Mouse (Mus musculus): ENCODE data around the gene Psmb8. TPM values are rescaled to one million over a fixed set of nuclear protein-coding genes. Genes with fewer than 3 reads are reported as not detected.
"Not testable (repeated sequence)": the region's sequence is repeated elsewhere in the genome, so short reads cannot be mapped to it uniquely, and the experiment has no call there.

Gene Psmb8
- total RNA-seq, 2 experiments from 2014 or later = 31.0 to 34.7 TPM

DNA sequence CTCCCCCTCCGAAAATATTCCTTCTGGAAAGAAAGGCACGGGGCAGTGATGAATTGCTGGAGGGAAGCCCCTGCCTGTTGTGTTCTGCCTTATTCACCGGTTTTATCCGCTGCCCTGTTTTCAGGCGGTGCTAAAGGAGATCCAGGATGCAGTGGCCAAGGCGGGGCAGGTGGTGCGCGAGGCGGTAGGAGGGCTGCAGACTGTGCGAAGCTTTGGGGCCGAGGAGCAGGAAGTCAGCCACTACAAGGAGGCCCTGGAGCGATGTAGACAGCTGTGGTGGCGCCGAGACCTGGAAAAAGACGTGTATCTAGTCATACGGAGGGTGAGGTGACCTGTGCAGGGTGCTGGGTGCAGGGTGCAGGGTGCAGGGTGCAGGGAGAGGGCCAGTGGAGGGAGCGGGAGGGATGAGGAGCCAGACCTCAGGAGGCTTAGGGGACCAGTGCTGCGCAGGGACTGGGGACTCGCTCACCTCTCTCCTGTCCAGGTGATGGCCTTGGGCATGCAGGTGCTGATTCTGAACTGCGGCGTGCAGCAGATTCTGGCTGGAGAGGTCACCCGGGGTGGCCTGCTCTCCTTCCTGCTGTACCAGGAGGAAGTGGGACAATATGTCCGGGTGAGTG is 14.3 kb downstream of the Psmb8 start:
- DNase-seq = no peak

DNA sequence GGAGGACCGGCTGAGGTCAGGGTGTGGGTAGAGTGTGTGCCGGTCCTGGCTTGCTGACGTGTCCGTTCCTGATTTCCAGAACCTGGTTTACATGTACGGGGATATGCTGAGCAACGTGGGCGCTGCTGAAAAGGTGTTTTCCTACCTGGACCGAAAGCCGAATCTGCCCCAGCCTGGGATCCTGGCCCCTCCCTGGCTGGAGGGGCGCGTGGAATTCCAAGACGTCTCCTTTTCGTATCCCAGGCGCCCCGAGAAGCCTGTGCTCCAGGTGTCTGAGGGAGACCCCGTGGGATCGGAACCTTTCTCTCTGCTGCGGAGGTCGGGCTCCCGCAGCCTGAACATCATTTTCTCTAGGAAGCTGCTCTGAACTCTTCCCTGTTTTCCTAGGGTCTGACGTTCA is 16.4 kb downstream of the Psmb8 start:
- no peak for DNase-seq

DNA sequence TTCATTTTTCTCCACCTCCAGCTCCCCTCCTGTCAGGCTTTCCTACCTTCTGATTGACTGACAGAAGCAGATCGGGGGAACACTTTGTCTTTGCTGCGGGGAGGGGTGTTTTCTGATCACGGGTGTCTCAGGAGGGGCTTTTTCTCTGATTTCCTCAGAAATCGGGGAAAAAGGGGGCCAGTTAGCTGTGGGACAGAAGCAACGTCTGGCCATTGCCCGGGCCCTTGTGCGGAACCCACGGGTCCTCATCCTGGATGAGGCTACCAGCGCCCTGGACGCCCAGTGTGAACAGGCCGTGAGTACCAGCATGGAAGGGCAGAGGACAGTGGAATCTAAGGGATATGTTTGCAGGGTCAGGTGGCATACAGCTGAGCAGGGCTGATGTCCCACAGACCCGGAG is 17.7 kb downstream of the Psmb8 start:
- DNase-seq = no peak

DNA sequence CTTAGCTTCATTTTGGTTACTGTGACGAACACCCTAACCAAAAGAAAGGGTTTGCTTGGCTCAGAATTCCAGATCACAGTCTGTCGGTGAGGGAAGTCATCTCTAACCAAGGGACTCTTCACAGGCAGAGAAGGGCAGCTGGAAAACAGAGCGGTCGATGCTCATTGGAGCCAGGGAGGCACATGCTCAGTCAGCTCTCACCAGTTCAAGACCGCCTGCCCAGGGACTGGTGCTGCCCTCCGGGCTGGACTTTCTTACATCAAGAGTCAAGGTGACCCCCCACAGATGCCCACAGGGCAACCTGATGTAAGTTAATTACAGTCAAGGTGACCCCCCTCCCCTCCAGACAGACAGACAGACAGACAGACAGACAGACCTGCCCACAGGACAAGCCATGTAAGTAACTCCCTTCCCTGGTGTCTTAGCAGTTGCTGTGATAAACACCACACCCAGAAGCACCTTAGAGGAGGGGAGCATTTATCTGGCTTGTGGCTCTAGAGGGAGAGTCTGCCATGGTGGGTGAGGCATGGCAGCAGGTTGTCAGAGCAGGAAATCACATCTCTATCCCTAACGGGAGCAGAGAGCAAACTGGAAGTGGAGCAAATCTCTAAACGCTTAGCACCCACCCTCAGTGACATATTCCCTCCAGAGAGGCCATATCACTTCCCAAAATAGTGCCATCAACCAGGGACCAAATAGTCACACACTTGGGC is 19.9 kb downstream of the Psmb8 start:
- no peak for DNase-seq

DNA sequence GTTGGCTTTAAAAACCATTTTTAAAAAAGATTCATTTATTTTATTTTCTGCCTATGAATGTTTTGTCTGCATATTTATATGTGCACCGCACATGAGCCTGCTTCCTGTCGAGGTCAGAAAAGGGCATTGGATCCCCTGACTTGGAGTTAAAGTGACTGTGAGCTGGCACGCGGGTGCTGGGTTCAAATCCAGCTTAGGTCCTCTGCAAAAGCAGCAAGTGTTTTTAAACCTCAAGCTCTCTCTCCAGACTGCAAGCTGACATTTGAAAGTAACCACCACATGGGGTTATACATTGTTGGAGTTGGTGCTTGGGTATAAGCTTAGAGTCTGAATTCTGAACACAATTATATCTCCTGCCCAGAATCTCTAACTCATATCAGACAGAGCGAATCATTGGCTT is 20.5 kb downstream of the Psmb8 start:
- DNase-seq = no peak

DNA sequence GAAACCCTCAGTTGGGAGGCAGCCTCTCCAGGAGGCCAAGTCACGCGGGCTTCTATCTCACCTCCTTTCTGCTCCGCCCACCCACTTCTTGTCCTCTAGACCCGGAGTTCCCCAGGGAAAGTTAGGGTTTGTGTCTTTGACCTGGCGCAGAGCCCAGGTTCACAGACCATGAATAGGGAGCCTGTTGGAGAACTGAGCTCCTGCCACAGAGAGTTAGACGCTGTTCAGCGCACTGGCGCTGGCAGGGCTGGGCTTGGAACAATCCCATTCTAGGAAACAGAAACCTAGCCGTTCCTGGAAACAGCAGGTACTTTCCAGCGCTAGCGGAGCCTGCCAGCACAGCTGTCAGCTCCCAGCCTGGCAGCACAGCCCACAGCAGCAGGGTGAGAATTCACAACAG is 21.2 kb downstream of the Psmb8 start:
- DNase-seq = peak; percentile 48 to 77

DNA sequence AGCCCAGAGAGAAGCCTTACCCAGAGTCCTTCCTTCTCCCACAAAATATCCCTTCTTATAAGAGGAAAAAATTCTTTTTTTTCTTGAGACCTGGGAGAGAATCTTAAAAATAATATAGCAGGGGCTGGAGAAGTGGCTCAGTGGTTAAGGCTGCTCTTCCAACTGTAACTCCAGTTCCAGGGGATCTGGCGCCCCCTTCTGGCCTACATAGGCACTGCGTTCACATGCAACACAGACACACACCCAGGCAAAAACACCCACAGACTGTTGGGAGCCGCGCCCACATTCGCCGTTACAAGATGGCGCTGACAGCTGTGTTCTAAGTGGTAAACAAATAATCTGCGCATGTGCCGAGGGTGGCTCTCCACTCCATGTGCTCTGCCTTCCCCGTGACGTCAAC is 21.6 kb downstream of the Psmb8 start:
- DNase-seq = peak; percentile 70 to 79

DNA sequence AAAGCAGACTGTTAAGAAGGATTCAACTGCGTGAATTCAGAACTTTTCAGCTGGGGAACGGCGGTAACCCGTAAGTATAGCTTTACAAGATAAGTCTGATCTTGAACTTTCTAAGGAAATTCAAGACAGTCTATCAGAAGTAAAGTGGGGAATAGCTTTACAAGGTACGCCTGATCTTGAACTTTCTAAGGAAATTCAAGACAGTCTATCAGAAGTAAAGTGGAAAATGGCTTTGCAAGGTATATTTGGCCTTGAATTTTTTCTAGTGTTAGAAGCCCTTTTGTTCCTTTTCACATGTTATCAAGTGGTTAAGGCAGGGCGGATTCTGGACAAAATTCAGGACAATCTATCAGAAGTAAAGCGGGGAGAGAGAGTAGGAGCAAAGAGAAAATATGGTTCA is 22.3 kb downstream of the Psmb8 start:
- not testable (repeated sequence) for DNase-seq

DNA sequence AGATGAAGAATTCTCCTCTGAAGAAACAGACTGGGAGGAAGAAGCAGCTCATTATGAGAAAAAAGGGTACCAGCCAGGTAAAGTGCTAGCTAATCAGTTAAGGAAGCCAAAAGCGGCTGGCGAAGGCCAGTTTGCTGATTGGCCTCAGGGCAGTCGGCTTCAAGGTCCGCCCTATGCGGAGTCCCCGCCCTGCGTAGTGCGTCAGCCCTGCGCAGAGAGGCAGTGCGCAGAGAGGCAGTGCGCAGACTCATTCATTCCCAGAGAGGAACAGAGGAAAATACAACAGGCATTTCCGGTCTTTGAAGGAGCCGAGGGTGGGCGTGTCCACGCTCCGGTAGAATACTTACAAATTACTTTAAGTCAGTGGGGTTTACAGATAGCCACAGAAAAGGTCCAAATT is 22.9 kb downstream of the Psmb8 start:
- DNase-seq = not testable (repeated sequence)

DNA sequence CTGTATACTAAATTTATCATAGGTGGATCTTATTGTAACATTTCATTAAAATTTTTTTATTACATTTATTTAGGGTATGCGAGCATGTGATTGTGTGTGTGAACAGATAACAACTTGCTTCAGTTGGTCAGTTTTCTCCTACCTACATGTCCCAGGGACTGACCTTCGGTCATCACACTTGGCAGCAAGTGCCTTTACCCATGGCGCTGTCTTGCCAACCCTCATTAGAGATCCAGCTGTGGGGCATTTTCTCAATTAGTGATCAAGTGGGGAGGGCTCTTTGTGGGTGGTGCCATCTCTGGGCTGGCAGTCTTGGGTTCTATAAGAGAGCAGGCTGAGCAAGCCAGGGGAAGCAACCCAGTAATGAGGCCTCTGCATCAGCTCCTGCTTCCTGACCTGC is 27.3 kb downstream of the Psmb8 start:
- DNase-seq = no peak

DNA sequence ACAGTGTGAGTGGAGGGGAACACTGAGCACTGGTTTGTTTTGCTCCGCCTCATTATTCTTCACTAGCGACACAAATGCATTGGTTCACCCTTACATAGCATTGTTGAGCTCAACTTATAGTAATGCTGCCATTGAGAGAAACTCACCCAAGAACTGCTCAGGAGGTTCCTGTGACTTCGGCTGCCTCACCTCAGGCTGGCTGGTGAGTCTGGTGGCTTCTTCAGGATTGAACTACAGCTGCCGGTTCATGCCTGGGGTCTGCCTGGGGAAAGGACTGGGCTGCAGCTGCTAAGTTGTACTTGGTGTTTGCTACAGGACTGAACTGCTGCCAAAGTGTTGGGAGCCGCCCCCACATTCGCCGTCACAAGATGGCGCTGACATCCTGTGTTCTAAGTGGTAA is 27.9 kb downstream of the Psmb8 start:
- no peak for DNase-seq

DNA sequence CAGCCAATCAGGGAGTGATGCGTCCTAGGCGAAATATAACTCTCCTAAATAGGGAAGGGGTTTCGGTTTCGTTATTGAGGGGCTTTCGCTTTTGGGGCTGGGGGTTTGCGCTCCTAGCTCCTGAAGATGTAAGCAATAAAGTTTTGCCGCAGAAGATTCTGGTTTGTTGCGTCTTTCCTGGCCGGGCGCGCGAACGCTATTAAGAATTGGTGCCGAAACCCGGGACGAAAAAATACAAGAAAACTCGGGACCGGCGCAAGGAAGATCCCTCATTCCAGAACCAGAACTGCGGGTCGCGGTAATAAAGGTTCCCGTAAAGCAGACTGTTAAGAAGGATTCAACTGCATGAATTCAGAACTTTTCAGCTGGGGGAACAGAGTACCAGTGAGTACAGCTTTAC is 28.4 kb downstream of the Psmb8 start:
- not testable (repeated sequence) for DNase-seq

DNA sequence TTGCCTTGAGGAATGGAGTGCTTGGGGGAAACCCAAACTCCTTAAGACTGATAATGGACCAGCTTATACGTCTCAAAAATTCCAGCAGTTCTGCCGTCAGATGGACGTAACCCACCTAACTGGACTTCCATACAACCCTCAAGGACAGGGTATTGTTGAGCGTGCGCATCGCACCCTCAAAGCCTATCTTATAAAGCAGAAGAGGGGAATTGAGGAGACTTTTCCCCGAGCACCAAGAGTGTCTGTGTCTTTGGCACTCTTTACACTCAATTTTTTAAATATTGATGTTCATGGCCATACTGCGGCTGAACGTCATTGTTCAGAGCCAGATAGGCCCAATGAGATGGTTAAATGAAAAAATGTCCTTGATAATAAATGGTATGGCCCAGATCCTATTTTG is 33.5 kb downstream of the Psmb8 start:
- DNase-seq = not testable (repeated sequence)

DNA sequence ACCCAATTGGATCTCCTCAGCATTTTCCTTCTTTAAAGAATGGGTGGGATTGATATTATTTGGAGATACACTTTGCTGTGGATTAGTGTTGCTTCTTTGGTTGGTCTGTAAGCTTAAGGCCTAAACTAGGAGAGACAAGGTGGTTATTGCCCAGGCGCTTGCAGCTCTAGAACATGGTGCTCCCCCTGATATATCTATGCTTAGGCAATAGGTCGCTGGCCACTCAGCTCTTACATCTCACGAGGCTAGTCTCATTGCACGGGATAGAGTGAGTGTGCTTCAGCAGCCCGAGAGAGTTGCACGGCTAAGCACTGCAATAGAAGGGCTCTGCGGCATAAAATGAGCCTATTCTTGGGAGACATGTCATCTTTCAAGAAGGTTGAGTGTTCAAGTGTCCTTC is 34.5 kb downstream of the Psmb8 start:
- not testable (repeated sequence) for DNase-seq

DNA sequence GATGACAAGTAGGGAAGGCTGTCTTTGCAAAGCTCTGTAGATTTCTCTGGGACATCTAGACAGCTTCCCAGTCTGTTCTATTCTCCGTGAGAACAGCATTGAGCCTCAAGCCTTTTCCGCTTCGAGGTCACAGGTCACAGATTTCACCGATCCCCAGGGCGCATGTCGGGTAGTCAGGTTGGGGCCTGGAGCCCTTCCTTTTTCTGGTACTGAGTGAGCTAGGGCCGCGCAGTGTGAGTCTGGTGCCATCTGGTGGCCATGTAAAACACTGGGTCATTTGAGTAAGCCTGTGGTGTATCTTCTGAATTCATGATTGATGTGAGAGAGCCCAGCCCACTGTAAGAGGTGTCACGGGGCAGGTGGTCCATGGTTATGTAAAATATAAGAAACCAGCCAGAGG is 37.4 kb downstream of the Psmb8 start:
- peak; percentile 80 to 84 for DNase-seq

DNA sequence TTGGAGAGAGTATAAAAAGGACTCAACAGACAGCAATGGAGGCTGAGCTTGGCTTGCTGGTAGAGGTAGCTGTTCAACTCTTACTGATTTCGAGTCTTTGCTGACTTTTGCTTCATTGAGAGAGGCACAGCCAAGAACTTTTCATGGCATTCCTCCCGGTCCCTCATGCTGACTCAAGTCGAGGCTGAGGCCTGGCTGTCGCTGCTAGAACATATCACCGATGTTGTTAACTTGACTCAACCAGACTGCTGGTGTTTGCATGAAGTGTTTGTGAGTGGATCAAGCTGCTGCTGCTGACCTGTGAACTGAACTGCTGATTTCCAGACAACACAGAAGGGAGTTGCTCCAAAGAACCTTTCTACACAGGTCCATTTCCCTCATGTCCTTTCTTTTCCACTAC is 39.2 kb downstream of the Psmb8 start:
- no peak for DNase-seq

DNA sequence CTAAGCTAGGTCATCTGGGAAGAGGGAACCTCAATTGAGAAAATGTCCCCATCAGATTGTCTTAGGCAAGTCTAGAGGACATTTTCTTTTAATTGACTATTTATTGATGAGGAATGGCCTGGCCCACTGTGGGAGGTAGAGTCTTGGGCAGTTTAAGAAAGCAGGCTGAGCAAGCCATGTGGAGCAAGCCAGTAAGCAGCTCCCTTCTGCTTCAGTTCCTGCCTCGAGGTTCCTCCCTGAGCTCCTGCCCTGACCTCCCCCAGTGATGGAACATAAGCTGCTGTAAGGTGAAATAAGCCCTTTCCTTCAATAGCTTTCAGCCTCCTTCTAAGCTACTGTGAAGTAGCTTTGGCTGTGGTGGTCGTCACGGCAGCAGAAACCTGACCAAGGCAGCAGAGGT is 40.2 kb downstream of the Psmb8 start:
- no peak for DNase-seq

DNA sequence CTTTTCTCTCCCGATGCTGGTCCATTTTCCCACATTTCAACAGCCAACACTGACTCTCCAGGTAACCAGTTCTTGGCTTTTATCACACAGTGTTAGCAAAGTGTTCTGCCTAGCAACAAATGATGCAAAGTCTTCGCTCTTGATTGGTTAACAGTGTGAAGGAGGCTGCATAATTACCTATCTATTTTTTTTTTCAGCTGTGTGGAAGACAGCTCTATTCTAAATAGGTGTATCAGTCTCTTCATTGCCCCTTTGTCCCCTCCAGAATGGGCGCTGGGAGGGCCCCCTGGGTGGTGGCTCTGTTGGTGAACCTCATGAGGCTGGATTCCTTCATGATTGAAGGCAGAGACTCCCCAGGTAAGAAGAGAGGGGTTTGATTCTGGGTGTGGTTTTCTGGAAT is 41.2 kb downstream of the Psmb8 start, which contains the start of gene H2-Ob:
H2-Ob (plus strand) TSS at position 198 of the 400 bp plus-strand sequence.
- DNase-seq = peak in 1 of 2 experiments; percentile 34

DNA sequence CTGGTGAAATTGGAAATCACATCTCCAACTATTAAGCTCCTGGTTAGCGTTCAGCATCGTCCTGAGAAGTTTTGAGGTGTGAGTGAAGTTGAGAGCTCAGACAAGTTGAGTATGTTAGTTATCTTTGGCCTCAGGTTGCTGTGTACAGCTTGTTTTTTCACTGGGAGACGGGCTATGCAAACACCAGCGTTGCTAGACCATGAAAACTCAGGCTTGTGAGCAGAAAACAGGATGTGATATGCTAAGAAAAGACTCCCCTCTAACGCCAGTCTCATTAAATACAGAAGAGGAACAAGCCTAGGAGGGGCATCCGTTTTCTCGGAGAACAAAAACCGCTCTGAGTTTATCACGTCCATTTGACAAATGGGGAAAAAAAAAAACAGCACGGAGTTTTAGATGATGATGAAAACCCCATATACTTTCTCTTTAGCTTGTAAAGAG is 42.1 kb downstream of the Psmb8 start:
- no peak for DNase-seq

DNA sequence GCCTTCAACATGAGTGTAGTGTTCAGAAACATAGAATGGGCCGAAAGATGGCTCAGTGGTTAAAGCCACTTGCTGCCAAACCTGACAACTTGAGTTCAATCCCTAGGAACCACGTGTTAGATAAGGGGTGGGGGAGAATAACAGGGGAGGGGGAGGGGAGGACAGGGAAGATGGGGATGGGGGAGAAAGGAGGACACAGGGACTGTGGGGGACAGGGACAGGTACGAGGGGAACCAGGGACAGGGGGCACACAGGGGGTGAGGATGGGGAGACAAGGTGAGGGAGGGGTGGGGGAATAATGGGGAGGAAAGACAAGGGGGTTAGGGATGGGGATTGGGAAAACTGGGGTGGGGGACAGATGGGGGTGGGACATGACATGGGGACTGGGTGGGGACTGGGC is 42.8 kb downstream of the Psmb8 start:
- no peak for DNase-seq

DNA sequence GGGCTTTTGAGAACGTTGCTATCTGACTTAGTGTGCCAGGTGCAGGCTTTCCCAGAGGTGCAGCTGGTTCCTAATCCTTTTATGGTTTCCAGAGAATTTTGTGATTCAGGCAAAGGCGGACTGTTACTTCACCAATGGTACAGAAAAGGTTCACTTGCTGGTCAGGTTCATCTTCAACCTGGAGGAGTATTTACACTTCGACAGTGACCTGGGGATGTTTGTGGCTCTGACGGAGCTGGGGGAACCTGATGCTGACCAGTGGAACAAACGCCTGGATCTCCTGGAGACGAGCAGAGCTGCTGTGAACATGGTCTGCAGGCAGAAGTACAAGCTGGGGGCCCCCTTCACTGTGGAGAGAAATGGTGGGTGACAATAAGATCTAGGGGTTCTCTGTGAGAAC is 43.4 kb downstream of the Psmb8 start:
- no peak for DNase-seq

DNA sequence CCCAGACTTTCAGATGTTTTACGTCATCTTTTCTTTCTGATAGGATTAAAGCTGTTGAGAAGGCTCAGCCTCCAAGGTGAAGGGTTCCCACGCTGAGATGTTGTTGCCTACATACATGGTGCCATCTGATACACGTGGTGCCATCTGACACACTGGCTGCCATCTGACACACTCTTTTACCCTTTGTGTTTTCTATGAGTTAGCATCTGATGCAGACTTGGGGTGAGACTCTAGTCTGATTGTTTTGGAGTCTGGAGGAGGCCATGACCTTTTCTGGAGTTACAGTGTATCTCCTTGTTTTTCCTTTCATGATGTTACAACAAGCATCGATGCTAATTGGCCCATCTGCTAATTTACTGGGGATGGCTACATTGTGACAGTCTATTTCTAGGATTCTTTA is 47.1 kb downstream of the Psmb8 start:
- DNase-seq = no peak

DNA sequence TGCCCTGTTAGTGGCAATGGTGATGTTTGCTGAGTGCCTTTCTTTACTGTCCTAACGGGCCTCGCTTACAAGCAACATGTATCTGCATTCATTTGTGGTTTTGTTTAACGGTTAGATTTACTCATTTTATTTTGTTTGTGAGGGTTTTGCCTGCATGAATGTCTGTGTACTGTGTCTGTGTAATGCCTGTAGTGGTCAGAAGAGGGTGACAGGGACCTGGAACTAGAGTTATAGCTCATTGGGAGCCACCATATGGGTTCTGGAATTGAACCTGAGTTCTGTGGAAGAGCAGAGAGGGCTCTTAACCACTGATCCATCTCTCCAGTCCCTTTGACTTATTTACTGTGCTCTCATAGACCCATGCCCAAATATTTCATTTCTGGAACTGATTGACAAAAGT is 49.5 kb downstream of the Psmb8 start:
- no peak for DNase-seq

DNA sequence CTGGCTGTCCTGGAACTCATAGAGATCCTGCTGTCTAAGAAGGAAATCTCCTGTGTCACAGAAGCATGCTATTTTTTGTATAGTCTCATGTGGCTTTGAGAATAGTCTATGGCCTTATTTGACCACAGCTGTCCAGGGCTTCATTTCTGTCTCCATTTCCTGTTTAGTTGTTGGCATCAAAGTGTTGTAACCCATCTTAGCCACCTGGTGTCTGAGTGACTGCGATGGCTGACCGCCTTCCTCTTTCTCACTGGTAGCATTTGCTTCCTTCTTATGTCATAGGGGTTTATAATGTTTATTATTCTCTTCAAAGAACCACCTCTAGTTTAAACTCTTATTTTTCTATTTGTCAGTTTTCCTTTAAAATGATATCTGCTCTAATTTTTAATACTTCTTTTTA is 51.2 kb downstream of the Psmb8 start:
- no peak for DNase-seq
